Mouse (Mus musculus) G1E-ER4 (cell line): ENCODE results near the gene Pvr. TPM values are rescaled to one million over a fixed set of nuclear protein-coding genes. Genes with fewer than 3 reads are reported as not detected.

ENCODE experiments used
- GATA1 ChIP-seq: IDR thresholded peaks from one replicate; pipeline ENCODE4 v1.8.0; 2012; ENCODE audit warnings: low read length, inconsistent platforms
- polyA plus RNA-seq: library from polyadenylated mRNA; stranded (reverse); fragments of >175 nt; gene quantifications from 2 replicates; pipeline ENCODE4 v1.2.3, GENCODE M21; 2012

The Pvr gene
- polyA plus RNA-seq, 1 experiment, result not detected

DNA sequence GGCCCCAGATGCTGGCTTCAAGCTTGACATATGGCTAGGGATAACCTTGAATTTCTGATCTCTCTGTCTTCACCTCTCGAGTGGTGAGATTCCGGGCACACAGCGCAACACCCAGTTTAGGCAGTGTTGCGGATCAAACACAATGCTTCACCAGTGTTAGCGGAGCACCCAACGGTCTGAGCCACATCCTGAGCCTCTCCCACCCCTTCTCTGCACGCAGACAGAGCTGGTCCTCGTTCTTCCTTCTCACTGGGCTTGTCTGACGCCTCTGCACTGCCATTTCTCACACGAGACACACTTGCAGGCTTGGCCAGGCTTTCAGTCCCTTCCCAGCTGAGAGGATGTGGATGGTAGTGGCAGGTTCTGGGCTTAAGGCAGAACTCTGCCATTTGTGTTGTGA is 61.2 kb downstream of the Pvr start:
- no peak for TF ChIP-seq GATA1

DNA sequence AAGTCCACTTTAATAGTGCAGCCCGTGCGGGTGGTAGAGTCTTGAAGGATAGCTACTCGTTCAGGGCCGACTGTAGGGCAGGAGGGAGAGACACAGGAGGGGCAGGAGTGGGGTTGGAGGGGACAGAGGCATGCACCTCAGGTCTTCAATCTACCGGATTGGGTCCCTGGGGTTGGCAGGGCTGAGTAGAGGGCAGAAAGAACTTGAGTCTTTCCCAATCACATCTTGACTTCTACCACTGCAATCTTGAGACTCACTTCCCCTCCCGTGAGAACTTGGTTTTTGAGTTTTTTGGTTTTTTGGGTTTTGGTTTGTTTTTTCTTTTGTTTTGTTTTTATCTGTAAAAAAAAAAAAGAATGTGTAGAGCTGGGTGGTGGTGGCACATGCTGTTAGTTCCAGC is 64.7 kb downstream of the Pvr start:
- TF ChIP-seq GATA1, result no peak

DNA sequence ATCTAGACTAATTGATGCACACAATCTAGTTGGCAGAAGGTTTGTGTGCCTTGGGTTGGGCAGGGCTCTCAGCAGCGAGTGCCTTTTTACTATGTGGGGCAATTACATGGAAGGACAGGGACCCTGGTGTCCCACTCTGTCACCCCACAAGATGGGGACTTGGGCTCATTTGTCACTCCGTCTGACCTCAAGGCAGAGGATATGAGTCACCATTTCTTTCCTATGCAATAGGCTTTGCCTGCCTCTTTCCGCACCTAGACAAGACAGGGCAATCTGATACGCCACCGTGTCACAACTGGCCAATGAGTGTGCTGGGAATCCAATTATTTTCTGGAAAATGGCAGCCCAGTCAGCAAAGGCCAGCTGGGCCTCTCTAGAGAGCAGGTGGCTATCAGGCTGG is 65.3 kb downstream of the Pvr start:
- TF ChIP-seq GATA1, result no peak

Other genes with a start within 250 kb of the Pvr start
- not detected in 2 replicates for gene Apoc2, start 243.2 kb downstream of the Pvr start, polyA plus RNA-seq
- not detected in 2 replicates for gene Gm44805, start 239.7 kb downstream of the Pvr start, polyA plus RNA-seq
- not detected in 2 replicates for gene Apoc4, start 239.7 kb downstream of the Pvr start, polyA plus RNA-seq
- 4.8 and 6.7 TPM in 2 replicates for gene Apoc1, start 228.5 kb downstream of the Pvr start, polyA plus RNA-seq
- 23.7 and 28.1 TPM in 2 replicates for gene Apoe, start 222.0 kb downstream of the Pvr start, polyA plus RNA-seq
- 694 and 701 TPM in 2 replicates for gene Tomm40, start 205.7 kb downstream of the Pvr start, polyA plus RNA-seq
- gene Nectin2, start 170.7 kb downstream of the Pvr start, polyA plus RNA-seq, result 49.4 and 58.6 TPM in 2 replicates
- gene Bcam, start 150.1 kb downstream of the Pvr start, polyA plus RNA-seq, result not detected in 2 replicates
- not detected in 2 replicates for gene Cblc, start 124.4 kb downstream of the Pvr start, polyA plus RNA-seq
- not detected in 2 replicates for gene Bcl3, start 98.4 kb downstream of the Pvr start, polyA plus RNA-seq
- gene Gm19345, start 69.2 kb downstream of the Pvr start, polyA plus RNA-seq, result not detected in 2 replicates
- 0.83 and 1.3 TPM in 2 replicates for gene Ceacam16, start 59.9 kb downstream of the Pvr start, polyA plus RNA-seq
- not detected in 2 replicates for gene Ceacam19, start 33.2 kb downstream of the Pvr start, polyA plus RNA-seq
- not detected in 2 replicates for gene Igsf23, start 29.6 kb upstream of the Pvr start, polyA plus RNA-seq
- not detected in 2 replicates for gene Ceacam20, start 44.3 kb upstream of the Pvr start, polyA plus RNA-seq
- not detected in 2 replicates for gene Nlrp9b, start 70.3 kb upstream of the Pvr start, polyA plus RNA-seq
- not detected in 2 replicates for gene Vmn1r91, start 178.5 kb upstream of the Pvr start, polyA plus RNA-seq
- not detected in 2 replicates for gene Gm16442, start 201.4 kb upstream of the Pvr start, polyA plus RNA-seq
- gene Vmn1r93, start 217.9 kb upstream of the Pvr start, polyA plus RNA-seq, result not detected in 2 replicates
- gene Vmn1r94, start 247.2 kb upstream of the Pvr start, polyA plus RNA-seq, result not detected in 2 replicates